Mouse (Mus musculus) limb, embryonic 11.5 days (tissue): ENCODE results near the gene Apoc3. TPM values are rescaled to one million over a fixed set of nuclear protein-coding genes. Genes with fewer than 3 reads are reported as not detected.

Experiments used
- ATAC-seq: fragments of 200-750 bp; cut with Nextera tagmentation; 2 replicates; pipeline ENCODE4 v1.8.0; 2017; ENCODE audit warnings: low read depth; ENCODE audit not compliant: insufficient number of reproducible peaks, low FRiP score, low TSS enrichment
- DNase-seq: peaks from one replicate; pipeline ENCODE4 v3.0.0-alpha.2; 2015; ENCODE audit warnings: low spot score
- H3K27ac ChIP-seq: fragments of 300-500 bp; sonication (generic); replicated peaks from 2 replicates; pipeline ENCODE4 v1.5.1; 2014; ENCODE audit warnings: low read depth, mild to moderate bottlenecking, low read length
- H3K27me3 ChIP-seq: fragments of 300-500 bp; sonication (generic); 2 replicates; pipeline ENCODE4 v1.6.1; 2014; ENCODE audit warnings: mild to moderate bottlenecking, low read length, mixed read lengths; ENCODE audit not compliant: control insufficient read depth, insufficient read depth
- H3K36me3 ChIP-seq: fragments of 300-500 bp; sonication (generic); 2 replicates; pipeline ENCODE4 v1.6.1; 2014; ENCODE audit warnings: mild to moderate bottlenecking, low read length, moderate library complexity, mixed read lengths; ENCODE audit not compliant: control insufficient read depth, insufficient read depth
- H3K4me1 ChIP-seq: fragments of 300-500 bp; sonication (generic); 2 replicates; pipeline ENCODE4 v1.6.1; 2014; ENCODE audit warnings: low read length, mixed read lengths; ENCODE audit not compliant: control insufficient read depth, insufficient read depth
- H3K4me2 ChIP-seq: fragments of 300-500 bp; sonication (generic); 2 replicates; pipeline ENCODE4 v1.6.1; 2014; ENCODE audit warnings: low read depth, mild to moderate bottlenecking, moderate library complexity; ENCODE audit not compliant: severe bottlenecking
- H3K4me3 ChIP-seq: fragments of 300-500 bp; sonication (generic); 2 replicates; pipeline ENCODE4 v1.5.1; 2014; ENCODE audit warnings: low read depth, low read length
- H3K9ac ChIP-seq: fragments of 300-500 bp; sonication (generic); 2 replicates; pipeline ENCODE4 v1.6.1; 2014; ENCODE audit warnings: mild to moderate bottlenecking, low read length
- H3K9me3 ChIP-seq: fragments of 300-500 bp; sonication (generic); 2 replicates; pipeline ENCODE4 v1.6.1; 2016; ENCODE audit warnings: low read length; ENCODE audit not compliant: control insufficient read depth
- WGBS: fragments of 180-500 bp; shearing (Covaris S2); extraction: QIAGEN DNeasy Blood & Tissue Kit; methylation state at CpG from one replicate; pipeline ENCODE4 v1.1.7; 2014; 5-methylcytosine and 5-hydroxymethylcytosine counted together
- polyA plus RNA-seq: library from polyadenylated mRNA; unstranded; fragments of >200 nt; fragmentation: Nextera tagmentation; extraction: Ambion mirVana; gene quantifications from 2 replicates; pipeline ENCODE4 v1.2.1, GENCODE M21; 2014

Gene Apoc3
- polyA plus RNA-seq, 1 experiment from 2014 or later = not detected

GRCm38 (mm10) chr9:46194809-46195208 lies 40.6 kb downstream of the Apoc3 start:
- Histone ChIP-seq H3K36me3 (0 out of 2 replicates have a peak, but pooled peaks cover 2% of the 10 kb centered on the region), H3K4me3 (no peak overlapping the region), H3K4me1 (no peaks in the 10 kb centered on the region), H3K9me3 (no peaks in the 10 kb centered on the region), H3K27ac (no peak overlapping the region), H3K27me3 (no peaks in the 10 kb centered on the region), H3K4me2 (no peak overlapping the region), H3K9ac (no peak overlapping the region)
- DNase-seq (no peak), ATAC-seq (no peak)
- WGBS = 89% methylated on average over 9 of the region's 9 CpGs

- DNase-seq = no peak
- Histone ChIP-seq H3K4me2 (no peak overlapping the region), H3K27me3 (no peaks in the 10 kb centered on the region), H3K4me1 (no peaks in the 10 kb centered on the region), H3K4me3 (no peak overlapping the region), H3K36me3 (0 out of 2 replicates have a peak, but pooled peaks cover 2% of the 10 kb centered on the region), H3K9me3 (no peaks in the 10 kb centered on the region), H3K9ac (no peak overlapping the region), H3K27ac (no peak overlapping the region)
- no peak for ATAC-seq
- 90% methylated on average over 6 of the region's 6 CpGs for WGBS
These were observed 42.8 kb downstream of the Apoc3 start for GRCm38 (mm10) chr9:46192642-46193041.

- no peak for DNase-seq
- 48% methylated on average over 1 of the region's 1 CpGs for WGBS
These were observed 43.8 kb downstream of the Apoc3 start for GRCm38 (mm10) chr9:46191644-46192043.

GRCm38 (mm10) chr9:46191234-46191633 lies 44.2 kb downstream of the Apoc3 start:
- H3K4me2 ChIP-seq = no peak overlapping the region
- H3K36me3 ChIP-seq = 0 out of 2 replicates have a peak, but pooled peaks cover 2% of the 10 kb centered on the region
- H3K9ac ChIP-seq = no peak overlapping the region
- H3K9me3 ChIP-seq = no peaks in the 10 kb centered on the region
- H3K4me1 ChIP-seq = no peaks in the 10 kb centered on the region
- ATAC-seq (no peak), DNase-seq (no peak)
- no peaks in the 10 kb centered on the region for H3K27me3 ChIP-seq
- WGBS = 66% methylated on average over 8 of the region's 8 CpGs
- no peak overlapping the region for H3K4me3 ChIP-seq
- H3K27ac ChIP-seq = no peak overlapping the region

More at GRCm38 (mm10) chr9:46191644-46192043, 43.8 kb downstream of the Apoc3 start:
- Histone ChIP-seq H3K9ac (no peak overlapping the region), H3K27ac (no peak overlapping the region), H3K9me3 (no peaks in the 10 kb centered on the region), H3K4me3 (no peak overlapping the region), H3K27me3 (no peaks in the 10 kb centered on the region), H3K36me3 (0 out of 2 replicates have a peak, but pooled peaks cover 2% of the 10 kb centered on the region), H3K4me1 (no peaks in the 10 kb centered on the region), H3K4me2 (no peak overlapping the region)
- no peak for ATAC-seq

GRCm38 (mm10) chr9:46189381-46189780 lies 46.1 kb downstream of the Apoc3 start:
- Histone ChIP-seq H3K9ac (no peak overlapping the region), H3K27me3 (no peaks in the 10 kb centered on the region), H3K4me1 (0 out of 2 replicates have a peak, but pooled peaks cover 3% of the 10 kb centered on the region), H3K4me2 (no peak overlapping the region), H3K36me3 (no peaks in the 10 kb centered on the region), H3K27ac (no peak overlapping the region), H3K4me3 (no peak overlapping the region), H3K9me3 (no peaks in the 10 kb centered on the region)
- no peak for ATAC-seq
- 80% methylated on average over 10 of the region's 10 CpGs for WGBS
- no peak for DNase-seq

- no peak overlapping the region for H3K9ac ChIP-seq
- DNase-seq (no peak), ATAC-seq (no peak)
- no peaks in the 10 kb centered on the region for H3K9me3 ChIP-seq
- H3K27me3 ChIP-seq = no peaks in the 10 kb centered on the region
- no peak overlapping the region for H3K4me3 ChIP-seq
- 36% methylated on average over 5 of the region's 5 CpGs for WGBS
- H3K4me1 ChIP-seq = 0 out of 2 replicates have a peak, but pooled peaks cover 3% of the 10 kb centered on the region
- H3K4me2 ChIP-seq = no peak overlapping the region
- no peak overlapping the region for H3K27ac ChIP-seq
- H3K36me3 ChIP-seq = no peaks in the 10 kb centered on the region
These were observed 46.5 kb downstream of the Apoc3 start for GRCm38 (mm10) chr9:46188956-46189355.

- WGBS = 86% methylated on average over 4 of the region's 4 CpGs
- Histone ChIP-seq H3K36me3 (no peaks in the 10 kb centered on the region), H3K4me3 (no peak overlapping the region), H3K27ac (no peak overlapping the region), H3K4me2 (no peak overlapping the region), H3K4me1 (0 out of 2 replicates have a peak, but pooled peaks cover 3% of the 10 kb centered on the region), H3K9me3 (no peaks in the 10 kb centered on the region), H3K27me3 (no peaks in the 10 kb centered on the region), H3K9ac (no peak overlapping the region)
- DNase-seq (no peak), ATAC-seq (no peak)
These were observed 47.1 kb downstream of the Apoc3 start for GRCm38 (mm10) chr9:46188370-46188769.

- Histone ChIP-seq H3K27ac (no peak overlapping the region), H3K9me3 (no peaks in the 10 kb centered on the region), H3K4me1 (0 out of 2 replicates have a peak, but pooled peaks cover 3% of the 10 kb centered on the region), H3K9ac (no peak overlapping the region), H3K4me2 (no peak overlapping the region), H3K4me3 (no peak overlapping the region), H3K27me3 (no peaks in the 10 kb centered on the region), H3K36me3 (no peaks in the 10 kb centered on the region)
- ATAC-seq (no peak), DNase-seq (no peak)
- 89% methylated on average over 1 of the region's 1 CpGs for WGBS
These were observed 49.0 kb downstream of the Apoc3 start for GRCm38 (mm10) chr9:46186387-46186786.

GRCm38 (mm10) chr9:46185191-46185590 lies 50.2 kb downstream of the Apoc3 start:
- 51% methylated on average over 2 of the region's 2 CpGs for WGBS
- H3K4me3 ChIP-seq = no peak overlapping the region
- H3K27ac ChIP-seq = no peak overlapping the region
- H3K4me2 ChIP-seq = no peak overlapping the region
- 0 out of 2 replicates have a peak, but pooled peaks cover 3% of the 10 kb centered on the region for H3K4me1 ChIP-seq
- no peak for ATAC-seq
- H3K9me3 ChIP-seq = no peaks in the 10 kb centered on the region
- no peaks in the 10 kb centered on the region for H3K36me3 ChIP-seq
- no peaks in the 10 kb centered on the region for H3K27me3 ChIP-seq
- H3K9ac ChIP-seq = no peak overlapping the region
- no peak for DNase-seq
